Mouse (Mus musculus) fibroblast of lung, adult 2 months (primary cell): ENCODE results near the gene Cyp3a13.
"Not testable (repeated sequence)": the region's sequence is repeated elsewhere in the genome, so short reads cannot be mapped to it uniquely, and the experiment has no call there.

Source experiments
- DNase-seq: peaks from one replicate; pipeline ENCODE4 v3.0.0-alpha.2; 2011; ENCODE audit warnings: low read depth

Gene Cyp3a13

DNA sequence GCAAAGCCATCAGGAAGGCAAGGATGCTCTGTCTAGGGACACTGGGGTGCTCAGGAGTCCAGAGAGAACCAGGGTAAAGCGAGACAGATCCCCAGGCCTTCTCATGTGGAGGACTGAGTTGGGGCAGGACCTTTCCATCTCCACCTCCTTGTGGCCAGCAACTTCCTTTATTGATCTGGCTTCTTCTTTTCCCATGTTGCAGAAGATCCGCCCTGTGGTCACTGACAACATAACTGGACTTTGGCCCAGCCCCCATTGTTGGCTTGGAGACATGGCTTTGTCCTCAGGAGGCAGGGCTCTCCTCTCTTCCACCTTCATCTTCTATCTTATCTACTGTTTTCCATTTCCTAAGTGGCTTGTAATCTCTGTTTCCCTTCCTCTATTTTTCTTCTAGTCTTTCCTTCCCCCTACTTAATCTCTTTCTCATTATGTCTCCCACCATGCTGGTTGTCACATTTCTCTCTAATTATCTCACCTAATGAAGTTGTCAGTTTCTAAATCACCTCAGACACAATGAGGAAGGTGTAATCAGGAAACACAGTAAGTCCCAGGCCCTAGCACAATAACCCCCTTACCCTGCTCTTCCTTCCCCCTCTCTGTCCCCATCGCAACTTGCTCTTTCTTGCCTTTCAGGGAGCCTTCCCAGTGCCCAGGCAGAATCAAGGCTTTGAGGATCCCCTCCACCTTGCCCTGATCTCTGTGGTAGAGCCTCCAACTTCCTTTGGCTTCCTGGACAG is 49.6 kb downstream of the Cyp3a13 start, which contains the start of gene Pilrb2:
Pilrb2 (minus strand) TSS at position 172 of the 737 bp plus-strand sequence.
- DNase-seq: not testable (repeated sequence)

DNA sequence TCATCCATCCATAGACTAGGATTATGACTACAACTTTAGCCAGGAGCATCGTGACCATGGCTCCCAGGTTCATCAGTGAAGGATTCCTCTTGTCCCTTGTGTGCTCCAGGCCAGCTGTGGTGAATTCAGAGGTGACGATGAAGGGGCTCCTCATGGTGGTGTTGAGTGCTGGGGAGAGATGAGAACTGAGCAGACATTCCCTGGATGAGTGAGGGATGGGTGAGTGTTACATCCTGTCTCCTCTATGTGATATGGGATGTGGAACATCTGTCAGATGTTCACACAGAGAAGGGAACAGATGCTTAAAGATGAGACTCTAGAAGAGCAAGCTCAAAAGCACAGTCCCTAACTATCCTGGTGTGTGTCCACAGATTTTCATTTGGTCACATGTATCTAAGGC is 52.8 kb downstream of the Cyp3a13 start:
- DNase-seq: not testable (repeated sequence)

- not testable (repeated sequence) for DNase-seq
Measured at GRCm38 (mm10) chr5:137864008-137864407, 57.4 kb downstream of the Cyp3a13 start.

DNA sequence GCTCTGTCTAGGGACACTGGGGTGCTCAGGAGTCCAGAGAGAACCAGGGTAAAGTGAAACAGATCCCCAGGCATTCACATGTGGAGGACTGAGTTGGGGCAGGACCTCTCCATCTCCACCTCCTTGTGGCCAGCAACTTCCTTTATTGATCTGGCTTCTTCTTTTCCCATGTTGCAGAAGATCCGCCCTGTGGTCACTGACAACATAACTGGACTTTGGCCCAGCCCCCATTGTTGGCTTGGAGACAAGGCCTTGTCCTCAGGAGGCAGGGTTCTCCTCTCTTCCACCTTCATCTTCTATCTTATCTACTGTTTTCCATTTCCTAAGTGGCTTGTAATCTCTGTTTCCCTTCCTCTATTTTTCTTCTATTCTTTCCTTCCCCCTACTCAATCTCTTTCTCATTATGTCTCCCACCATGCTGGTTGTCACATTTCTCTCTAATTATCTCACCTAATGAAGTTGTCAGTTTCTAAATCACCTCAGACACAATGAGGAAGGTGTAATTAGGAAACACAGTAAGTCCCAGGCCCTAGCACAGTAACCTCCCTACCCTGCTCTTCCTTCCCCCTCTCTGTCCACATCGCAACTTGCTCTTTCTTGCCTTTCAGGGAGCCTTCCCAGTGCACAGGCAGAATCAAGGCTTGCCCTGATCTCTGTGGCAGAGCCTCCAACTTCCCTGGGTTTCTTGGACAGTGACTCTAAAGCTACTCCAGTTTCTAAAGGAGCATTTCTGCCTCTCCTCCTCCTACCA is 63.3 kb downstream of the Cyp3a13 start, which contains the start of gene Pilrb1:
Pilrb1 (minus strand) TSS at position 147 of the 751 bp plus-strand sequence.
- DNase-seq: not testable (repeated sequence)

- DNase-seq: not testable (repeated sequence)
Measured at GRCm38 (mm10) chr5:137856870-137857269, 64.5 kb downstream of the Cyp3a13 start.

DNA sequence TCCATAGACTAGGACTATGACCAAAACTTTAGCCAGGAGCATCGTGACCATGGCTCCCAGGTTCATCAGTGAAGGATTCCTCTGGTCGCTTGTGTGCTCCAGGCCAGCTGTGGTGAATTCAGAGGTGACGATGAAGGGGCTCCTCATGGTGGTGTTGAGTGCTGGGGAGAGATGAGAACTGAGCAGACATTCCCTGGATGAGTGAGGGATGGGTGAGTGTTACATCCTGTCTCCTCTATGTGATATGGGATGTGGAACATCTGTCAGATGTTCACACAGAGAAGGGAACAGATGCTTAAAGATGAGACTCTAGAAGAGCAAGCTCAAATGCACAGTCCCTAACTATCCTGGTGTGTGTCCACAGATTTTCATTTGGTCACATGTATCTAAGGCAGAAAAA is 66.5 kb downstream of the Cyp3a13 start:
- not testable (repeated sequence) for DNase-seq

DNA sequence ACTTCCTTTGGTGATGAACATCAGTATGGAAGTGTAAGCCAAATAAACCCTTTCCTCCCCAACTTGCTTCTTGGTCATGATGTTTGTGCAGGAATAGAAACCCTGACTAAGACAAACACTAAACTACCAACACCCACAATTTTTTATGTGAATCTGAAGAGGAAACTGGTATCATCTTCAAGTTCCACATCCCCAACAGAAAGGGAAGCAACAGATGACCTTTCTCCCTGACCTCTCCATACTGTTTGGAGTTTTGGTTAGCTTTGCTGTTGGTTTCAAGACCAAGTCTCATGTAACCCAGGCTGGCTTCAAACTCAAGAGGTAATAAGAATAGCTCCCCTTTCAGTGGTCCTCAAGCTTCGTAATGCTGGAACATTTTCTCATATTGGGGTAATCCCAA is 71.1 kb downstream of the Cyp3a13 start:
- not testable (repeated sequence) for DNase-seq
